Mouse (Mus musculus) T-helper 1 cell (primary cell): ENCODE results near the gene Ubox5.

ENCODE experiments used
- in situ Hi-C: fragments of 300-600 bp; cut with MboI, MseI; formaldehyde crosslinking; loops from one replicate; pipeline ENCODE4 v1.15.1; 2025; ENCODE audit warnings: high pct_unique_total_duplicates

The Ubox5 gene

DNA sequence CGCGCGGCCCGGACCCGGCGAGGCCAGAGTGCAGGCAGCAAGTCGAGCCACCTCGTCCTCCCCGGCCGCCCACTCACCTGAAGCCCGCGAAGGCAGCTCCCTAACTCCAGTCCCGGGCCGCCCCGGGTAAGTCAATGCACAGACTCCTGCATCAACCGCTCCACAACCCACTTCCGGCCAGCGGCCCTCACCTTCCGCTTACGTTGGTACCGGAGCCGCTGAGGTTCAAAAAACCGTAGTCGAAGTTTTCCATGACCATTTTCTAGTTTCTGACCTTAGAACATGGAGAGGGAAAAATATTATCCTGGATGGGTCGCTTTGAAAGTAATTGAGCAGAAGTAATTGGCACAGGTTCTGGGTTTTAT is at the start of gene Ubox5, which contains the start of gene Fastkd5:
Ubox5 (minus strand) TSS at position 200 of the 365 bp plus-strand sequence.
Fastkd5 (minus strand) TSS at position 189 of the 365 bp plus-strand sequence.
- in situ Hi-C loops = loop anchor here (25.0 kb wide), 1 partner anchor 1382 kb away; no protein-coding TSS in a partner anchor

GRCm38 (mm10) chr2:130679154-130679553 is 49.3 kb upstream of the Ubox5 start:
- in situ Hi-C loops = no loop called here

DNA sequence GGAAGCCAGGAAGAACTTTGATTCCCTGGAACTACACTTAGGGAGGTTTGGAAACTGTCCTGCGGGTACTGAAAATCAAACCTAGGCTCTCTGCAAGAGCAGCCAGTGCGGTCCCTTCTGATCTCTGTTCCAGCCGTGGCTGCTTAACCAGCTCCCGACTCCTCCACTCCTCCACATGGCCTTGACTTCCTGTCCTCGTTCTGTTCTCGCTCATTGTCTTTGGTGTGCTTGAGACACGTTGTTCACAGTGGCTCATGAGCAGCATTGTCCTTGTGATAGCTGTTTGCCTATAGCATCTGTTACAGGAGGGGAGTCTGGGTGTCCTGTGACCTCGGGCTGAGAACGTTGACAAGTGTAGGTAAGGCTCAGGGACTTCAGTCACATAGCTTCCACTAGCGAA is 47.4 kb upstream of the Ubox5 start:
- in situ Hi-C loops = no loop called here

DNA sequence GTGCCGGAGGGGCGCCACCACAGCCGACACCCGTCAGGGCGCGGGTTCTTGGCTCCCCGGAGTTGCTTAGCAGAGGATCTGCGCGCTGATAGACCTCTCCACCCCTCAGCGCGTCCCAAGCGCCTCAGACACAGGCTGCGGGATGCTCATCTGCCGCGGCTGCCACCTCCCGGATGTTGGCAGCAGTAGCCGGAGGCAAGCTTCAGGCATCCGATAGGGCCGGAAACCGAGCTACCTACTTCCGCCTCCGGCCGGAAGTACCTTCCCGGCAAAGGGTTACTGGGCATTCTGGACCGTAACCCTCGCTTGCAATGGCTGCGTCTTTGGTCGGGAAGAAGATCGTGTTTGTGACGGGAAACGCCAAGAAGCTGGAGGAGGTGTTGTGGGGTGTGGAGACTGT is 37.7 kb upstream of the Ubox5 start, which contains the start of gene Itpa:
Itpa (plus strand) TSS at position 52 of the 400 bp plus-strand sequence.
- in situ Hi-C loops = no loop called here

GRCm38 (mm10) chr2:130664102-130664701 is 34.4 kb upstream of the Ubox5 start, which contains the start of gene Ddrgk1:
Gene Ddrgk1, minus strand, starts transcription at chr2:130664659.
- in situ Hi-C loops = no loop called here

DNA sequence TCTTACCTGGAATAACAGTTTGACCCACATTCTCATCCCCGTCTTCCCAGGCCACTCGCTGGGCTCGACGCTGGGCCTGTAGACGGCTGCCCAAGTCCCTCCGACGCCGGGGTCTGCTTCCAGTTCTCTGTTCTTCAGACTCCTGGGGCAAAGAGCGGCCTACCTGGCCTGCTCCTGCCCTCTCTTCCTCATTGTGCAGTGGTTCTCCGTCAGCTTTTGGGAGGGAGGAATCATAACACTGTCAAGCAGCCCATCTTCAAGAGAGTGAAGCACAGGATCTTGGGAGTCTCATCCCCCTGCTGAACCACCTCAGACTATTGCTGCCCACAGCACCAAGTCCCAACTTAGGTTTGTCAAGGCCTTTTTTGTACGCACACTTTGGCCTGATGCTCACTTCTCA is 33.5 kb upstream of the Ubox5 start:
- in situ Hi-C loops = no loop called here

DNA sequence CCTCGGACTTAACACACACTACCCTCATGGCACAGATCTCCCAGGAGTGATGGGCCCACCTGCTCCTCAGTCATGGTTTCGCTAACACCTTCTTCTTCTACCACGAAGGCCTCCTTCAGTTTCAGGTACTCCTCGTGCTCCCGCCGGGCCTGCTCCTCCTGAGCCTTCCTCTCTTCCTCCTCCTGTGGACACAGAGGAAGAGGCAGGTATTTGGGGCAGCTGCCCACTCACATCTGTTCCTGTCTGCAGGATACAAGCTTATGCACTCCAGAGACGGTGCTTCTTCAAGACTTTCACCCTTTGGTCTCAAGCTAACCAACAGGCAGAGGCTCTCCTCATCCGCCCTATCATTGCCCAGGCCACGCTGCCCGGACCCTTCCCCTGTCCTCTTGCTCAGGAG is 28.7 kb upstream of the Ubox5 start:
- in situ Hi-C loops = loop anchor here (10.0 kb wide), 1 partner anchor 374 kb away; the partner anchor contains the start of gene Idh3b

DNA sequence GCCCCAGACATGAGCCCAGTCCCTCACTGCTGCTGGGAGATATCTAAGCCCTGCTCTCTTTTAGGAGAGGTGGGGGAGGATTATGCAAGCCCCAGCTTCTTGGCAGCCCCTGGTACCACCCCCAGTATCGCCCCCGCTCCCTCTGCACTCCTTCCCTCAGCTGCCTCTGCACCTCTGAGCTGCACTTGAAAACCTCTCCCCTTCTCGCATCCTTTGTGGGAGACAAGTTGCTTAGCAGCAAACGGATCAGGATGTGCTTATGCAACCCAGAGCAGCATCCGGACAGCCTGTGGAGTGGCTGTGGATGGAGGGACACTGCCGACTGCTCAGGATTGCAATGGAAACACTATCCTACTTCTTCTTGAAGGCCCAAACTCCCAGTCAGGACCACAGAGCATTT is 27.7 kb upstream of the Ubox5 start:
- in situ Hi-C loops = loop anchor here (10.0 kb wide), 1 partner anchor 373 kb away; the partner anchor contains the start of gene Idh3b

- in situ Hi-C loops = loop anchor here (10.0 kb wide), 1 partner anchor 372 kb away; the partner anchor contains the start of gene Idh3b
Observed at GRCm38 (mm10) chr2:130656536-130656935, 26.7 kb upstream of the Ubox5 start.

- in situ Hi-C loops = loop anchor here (10.0 kb wide), 1 partner anchor 371 kb away; the partner anchor contains the start of gene Idh3b
Observed at GRCm38 (mm10) chr2:130655660-130656339, 26.0 kb upstream of the Ubox5 start.

DNA sequence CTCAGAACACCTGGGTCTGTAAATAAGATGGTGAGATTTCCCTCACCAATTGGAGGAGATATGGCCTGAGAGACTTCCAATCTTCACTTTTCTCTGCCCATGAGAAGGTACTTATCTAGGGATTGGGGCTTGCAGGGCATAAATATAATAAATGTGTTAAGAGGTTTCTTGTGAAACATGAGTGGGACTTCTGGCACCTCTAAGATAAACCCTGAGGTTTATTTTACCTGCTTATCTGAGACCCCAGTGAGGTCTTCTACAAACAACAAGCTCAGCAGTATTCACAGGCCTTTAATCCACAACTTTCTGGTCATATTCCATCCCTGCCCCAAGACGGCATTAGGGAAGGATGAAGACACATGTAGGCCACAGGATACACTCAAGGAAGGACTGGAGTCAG is 23.9 kb upstream of the Ubox5 start:
- in situ Hi-C loops = loop anchor here (10.0 kb wide), 1 partner anchor 369 kb away; the partner anchor contains the start of gene Idh3b

GRCm38 (mm10) chr2:130653303-130653702 is 23.5 kb upstream of the Ubox5 start:
- in situ Hi-C loops = loop anchor here (10.0 kb wide), 1 partner anchor 369 kb away; the partner anchor contains the start of gene Idh3b

DNA sequence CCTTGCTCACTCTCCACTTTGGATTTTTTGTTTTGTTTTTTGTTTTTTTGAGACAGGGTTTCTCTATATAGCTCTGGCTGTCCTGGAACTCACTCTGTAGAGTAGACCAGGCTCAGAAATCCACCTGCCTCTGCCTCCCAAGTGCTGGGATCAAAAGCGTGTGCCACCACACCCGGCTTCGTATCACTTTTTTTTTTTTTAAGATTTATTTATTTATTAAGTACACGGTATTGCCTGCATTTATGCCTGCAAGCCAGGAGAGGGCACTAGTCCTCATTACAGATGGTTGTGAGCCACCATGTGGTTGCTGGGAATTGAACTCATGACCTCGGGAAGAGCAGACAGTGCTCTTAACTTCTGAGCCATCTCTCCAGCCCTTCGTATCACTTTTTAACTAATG is 19.2 kb upstream of the Ubox5 start:
- in situ Hi-C loops = loop anchor here (25.0 kb wide), 1 partner anchor 1363 kb away; no protein-coding TSS in a partner anchor

- in situ Hi-C loops = loop anchor here (25.0 kb wide), 1 partner anchor 1367 kb away; no protein-coding TSS in a partner anchor
Observed at GRCm38 (mm10) chr2:130645198-130645597, 15.4 kb upstream of the Ubox5 start.

GRCm38 (mm10) chr2:130642684-130643369 is 13.0 kb upstream of the Ubox5 start, which contains the start of gene Lzts3:
Gene Lzts3, minus strand, starts transcription at chr2:130642803.
- in situ Hi-C loops = loop anchor here (25.0 kb wide), 1 partner anchor 1369 kb away; no protein-coding TSS in a partner anchor

GRCm38 (mm10) chr2:130642197-130642660 is 12.4 kb upstream of the Ubox5 start:
- in situ Hi-C loops = loop anchor here (25.0 kb wide), 1 partner anchor 1370 kb away; no protein-coding TSS in a partner anchor

GRCm38 (mm10) chr2:130641351-130642025 is 11.7 kb upstream of the Ubox5 start:
- in situ Hi-C loops = loop anchor here (25.0 kb wide), 1 partner anchor 1371 kb away; no protein-coding TSS in a partner anchor

DNA sequence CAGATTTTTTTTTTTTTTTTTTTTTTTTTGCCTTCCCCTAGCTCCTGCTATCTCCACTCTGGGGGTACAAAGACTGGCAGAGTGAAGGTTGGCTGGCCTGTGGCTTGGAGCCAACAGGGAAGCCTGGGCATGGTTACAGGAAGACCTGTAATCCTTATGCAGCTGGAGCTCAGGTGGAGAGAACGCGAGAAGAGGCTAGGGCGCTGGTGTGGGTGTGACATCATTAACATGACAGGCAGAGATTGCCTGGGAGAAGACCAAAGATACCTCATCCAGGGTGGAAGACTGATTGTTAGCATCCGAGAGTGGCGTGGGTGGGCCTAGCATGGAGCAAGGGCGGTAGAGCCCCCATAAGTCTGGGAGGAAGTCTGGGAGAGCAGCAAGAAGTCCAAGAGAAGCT is 9.4 kb upstream of the Ubox5 start:
- in situ Hi-C loops = loop anchor here (25.0 kb wide), 1 partner anchor 1373 kb away; no protein-coding TSS in a partner anchor

DNA sequence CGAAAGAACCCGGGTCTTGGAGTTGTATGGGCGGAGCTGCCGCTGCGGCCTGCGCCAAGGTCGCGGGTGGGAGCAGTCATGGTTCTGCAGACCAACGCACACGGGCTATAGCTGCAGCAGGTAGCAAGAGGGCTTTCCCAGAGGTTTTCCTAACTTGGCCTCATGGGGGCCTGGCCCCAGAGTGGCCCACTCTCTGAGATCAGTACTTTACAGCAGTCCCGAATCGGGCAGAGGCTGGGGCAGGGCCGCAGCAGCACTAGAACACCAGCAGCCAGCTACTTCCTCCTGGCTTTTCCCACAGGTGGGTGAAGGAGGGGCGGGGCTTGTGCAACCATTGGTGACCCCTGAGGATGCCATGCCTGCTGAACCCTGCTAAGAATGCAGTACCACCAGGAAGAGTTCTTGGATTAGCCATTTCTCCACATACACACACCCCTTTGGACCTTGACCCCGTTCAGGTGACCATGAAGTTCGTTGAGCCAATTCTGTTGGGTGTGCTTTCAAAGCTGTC is 8.3 kb upstream of the Ubox5 start:
- in situ Hi-C loops = loop anchor here (25.0 kb wide), 1 partner anchor 1374 kb away; no protein-coding TSS in a partner anchor

DNA sequence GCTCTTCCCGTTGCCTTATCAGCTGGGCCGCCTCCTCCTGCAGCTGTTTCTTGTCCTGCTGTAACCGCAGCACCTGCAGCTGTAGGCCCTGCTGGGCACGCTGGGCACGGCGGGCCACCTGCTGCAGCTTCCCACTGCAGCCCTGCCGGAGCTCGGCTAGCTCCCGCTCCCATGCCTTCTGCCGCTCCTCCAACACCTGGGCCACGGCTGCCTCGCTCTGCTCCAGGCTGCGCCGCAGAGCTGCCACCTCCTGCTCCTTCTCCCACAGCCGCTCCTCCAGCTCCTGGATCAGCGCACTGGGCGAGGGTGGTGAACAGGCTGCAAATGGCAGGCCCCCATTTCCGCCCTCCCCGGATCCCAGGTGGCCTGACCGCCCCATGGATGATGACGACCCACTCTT is 6.0 kb upstream of the Ubox5 start:
- in situ Hi-C loops = loop anchor here (25.0 kb wide), 1 partner anchor 1376 kb away; no protein-coding TSS in a partner anchor
